Mouse (Mus musculus): ENCODE measurements at regions not wholly inside any gene's neighbourhood (a gene's known extent, or its start where the extent isn't known, plus 50 kb on each side); places are given as distances from the start of the nearest gene placed in this dataset.
"Not testable (repeated sequence)": the region's sequence is repeated elsewhere in the genome, so short reads cannot be mapped to it uniquely, and the experiment has no call there.

DNA sequence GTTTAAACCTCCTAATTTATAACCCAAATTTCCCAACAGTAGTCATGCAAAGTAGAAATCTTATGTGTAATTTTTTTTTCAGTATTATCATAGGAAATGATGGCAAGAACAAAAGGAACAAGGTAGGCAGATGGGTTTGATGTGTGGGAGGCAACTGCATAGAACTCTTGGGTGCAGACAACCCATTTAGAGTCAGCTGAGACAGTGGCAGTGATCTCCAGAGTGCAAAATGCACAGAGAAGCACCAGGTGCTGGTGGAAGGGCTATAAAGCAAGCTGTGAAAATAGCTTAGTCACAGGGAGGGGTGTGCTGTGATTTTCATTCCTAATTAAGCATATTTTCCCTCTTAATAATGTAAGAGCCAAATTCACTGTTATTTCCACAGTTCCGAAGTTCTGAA, 130.5 kb downstream of the Car2 start:
- DNase-seq (ENCODE audit: low spot score in 2 of 2) = no peak

DNA sequence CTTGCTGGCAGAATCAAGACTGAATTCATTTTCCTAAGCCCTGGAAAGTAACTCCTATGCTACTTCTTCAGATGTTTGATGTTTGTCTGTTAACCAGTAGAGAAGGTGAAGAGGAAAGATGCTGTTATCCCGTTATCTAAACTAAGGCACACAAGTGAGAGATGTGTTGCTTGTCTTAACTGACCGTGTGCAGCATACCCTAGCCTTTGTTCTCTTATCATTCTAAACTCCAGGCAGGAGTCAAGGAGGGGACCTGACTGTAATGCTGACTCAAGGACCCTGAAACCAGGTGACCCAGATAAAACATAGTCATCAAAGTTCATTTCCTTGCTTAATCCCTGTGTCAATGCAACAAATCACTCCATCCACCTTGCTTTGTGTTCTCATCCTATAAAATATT, 136.7 kb downstream of the Car2 start:
- DNase-seq (ENCODE audit: low spot score in 2 of 2) = no peak

DNA sequence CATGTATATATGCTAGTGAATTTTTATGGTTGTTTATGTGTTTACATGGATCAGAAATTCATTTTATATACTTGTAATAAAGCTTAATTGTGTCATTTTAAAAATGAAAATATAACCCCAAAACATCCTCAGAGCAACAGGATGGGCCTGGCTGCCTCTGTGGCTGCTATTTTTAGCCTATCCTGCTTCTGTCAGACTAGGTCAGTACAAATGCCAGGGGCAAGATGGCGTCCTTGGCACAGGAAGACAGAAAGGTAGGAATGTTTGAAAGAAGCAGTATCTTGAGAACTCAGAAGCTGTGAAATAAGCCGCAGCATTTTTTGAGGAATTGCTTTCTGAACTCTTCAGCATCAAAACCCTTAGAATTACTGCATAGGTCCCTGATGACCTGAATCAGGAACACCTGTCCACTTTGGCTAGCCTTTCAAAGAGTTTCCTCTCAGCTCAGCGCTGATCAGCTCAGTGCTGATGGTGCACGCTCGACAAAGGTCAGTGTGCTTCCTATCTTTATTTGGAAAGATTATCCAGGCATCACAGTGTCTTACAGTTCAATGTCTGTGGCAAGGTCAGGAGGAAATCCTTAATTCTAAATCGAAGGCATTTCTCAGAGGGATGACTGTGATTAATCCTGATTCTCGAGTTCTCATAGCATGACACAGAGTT, 154.9 kb downstream of the Car2 start:
- no peak for DNase-seq (ENCODE audit: low spot score in 2 of 2)

DNA sequence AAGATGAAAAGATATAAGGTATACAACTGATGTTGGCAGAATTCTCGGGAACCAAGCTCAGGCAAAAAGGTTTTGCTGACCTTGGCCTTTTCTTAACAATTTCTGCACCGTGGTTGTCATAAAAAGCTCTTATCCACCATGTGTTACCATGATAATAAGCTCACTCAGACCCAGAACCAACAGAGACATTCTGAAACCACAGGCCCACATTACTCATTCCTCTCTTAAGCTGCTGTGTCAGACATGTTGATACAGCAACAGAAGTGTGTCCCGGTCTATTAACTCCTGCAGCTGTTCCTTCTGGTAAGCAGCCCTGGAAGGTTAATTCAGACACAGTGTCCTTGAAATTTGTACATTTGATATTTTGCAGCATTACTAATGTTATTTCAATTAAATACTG, 167.9 kb downstream of the Car2 start:
- DNase-seq (ENCODE audit: low spot score in 2 of 2) = no peak

DNA sequence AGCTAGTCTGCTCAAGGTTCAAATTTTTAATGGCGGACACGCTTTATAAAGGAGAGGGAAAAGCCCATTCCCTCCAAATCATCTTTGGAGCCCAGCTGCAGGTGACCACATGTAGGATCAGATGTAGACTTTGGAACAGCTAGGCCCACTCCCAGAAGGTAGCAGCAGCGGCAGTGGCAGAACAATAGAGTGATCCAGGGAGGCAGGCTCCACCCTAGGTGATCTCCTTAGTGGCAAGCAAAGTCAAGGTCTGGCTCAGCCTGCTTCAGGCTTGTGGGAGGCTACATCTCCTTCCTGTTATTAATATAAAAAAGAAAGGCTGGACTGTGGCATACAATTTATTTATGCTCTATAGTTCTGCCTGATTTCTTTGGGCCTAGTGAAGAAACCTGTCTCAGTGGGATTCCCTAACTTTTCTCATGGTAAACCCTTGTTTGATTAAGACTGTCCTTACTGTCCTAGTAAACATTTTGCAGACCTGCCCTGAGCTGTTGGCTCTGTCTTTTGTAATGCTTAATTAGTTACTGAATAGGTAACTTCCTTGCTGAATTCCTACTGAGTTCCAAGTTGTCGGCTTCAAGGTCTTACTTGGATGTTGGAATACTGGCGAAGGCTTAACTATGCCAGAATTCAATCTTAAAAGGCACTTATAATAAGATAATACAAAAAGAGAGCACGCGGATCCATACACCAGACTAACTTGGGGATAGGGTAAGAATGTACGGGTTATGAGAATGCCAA, 169.6 kb downstream of the Car2 start:
- not testable (repeated sequence) for DNase-seq (ENCODE audit: low spot score in 2 of 2)

DNA sequence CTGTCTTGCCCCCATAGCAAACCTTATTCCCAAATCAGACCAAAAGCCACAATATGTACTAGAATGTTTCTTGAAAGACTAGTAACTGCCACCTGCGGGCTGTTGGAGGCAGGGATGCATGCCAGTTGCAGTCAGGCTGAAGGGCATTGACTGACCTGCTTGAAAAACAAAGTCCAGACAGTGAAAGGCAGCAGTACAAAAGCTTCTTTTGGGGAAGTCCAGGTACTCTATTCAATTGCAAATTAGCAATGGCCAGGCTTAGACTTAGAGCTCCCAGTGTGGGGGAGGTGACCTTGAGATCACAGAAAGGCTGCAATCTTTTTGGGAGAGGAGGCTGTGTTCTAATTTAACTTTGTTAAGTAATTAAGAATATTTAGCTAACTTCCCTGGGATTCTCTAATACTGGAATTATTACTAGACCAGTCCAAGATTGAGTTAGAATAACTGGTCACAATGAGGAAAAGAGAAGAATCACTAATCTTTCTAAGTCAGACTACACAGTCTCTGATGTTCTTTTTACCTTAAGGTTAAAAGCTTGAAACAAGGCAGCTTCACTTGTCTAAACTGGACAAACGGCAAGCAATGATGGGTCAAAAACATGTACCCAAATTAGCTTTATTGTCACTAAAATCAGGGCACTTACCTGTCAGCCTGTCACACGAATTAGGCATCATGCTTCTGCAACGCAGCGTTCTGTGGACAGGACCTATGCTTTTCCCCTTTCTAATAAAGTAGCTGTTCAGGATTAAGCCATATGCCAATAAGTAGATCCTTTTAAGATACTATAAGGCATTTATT, 170.9 kb downstream of the Car2 start:
- DNase-seq (ENCODE audit: low spot score in 2 of 2) = not testable (repeated sequence)

DNA sequence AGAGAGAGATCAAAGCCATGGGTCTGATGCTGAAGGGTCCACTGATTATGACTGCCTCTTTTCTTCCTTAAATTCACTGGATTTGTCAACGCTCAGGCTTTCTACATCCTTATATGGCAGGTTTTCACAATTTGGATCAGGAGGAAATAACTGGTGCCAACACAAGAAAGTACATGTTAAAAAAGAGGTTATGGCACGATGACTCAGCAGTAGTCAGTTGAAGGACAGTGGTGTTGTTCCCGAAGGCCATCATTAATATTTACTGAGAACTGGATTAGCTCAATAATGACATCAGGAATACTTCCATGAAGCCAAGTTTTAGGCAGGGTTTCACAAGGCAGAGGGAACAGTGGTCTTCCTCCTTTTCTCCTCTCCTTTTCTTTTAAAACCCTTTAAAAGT, 179.6 kb downstream of the Car2 start:
- DNase-seq (ENCODE audit: low spot score in 2 of 2) = no peak

DNA sequence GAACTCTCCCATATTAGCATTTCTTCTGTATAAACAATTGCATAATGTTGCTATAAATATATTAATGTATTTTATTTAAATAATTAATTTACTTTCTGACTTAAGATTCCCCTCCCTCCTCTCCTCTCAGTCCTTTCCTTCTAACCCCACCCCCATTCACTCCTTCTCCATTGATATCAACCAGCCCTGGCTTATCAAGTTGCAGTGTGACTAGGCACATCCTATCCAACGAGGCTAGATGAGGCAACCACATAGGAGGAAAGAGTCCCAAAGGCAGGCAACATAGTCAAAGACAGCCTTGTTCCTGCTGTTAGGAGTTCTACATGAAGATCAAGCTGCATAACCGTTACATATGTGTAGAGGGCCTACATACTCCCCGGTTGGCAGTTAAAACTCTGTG, 182.2 kb downstream of the Car2 start:
- DNase-seq (ENCODE audit: low spot score in 2 of 2) = no peak

DNA sequence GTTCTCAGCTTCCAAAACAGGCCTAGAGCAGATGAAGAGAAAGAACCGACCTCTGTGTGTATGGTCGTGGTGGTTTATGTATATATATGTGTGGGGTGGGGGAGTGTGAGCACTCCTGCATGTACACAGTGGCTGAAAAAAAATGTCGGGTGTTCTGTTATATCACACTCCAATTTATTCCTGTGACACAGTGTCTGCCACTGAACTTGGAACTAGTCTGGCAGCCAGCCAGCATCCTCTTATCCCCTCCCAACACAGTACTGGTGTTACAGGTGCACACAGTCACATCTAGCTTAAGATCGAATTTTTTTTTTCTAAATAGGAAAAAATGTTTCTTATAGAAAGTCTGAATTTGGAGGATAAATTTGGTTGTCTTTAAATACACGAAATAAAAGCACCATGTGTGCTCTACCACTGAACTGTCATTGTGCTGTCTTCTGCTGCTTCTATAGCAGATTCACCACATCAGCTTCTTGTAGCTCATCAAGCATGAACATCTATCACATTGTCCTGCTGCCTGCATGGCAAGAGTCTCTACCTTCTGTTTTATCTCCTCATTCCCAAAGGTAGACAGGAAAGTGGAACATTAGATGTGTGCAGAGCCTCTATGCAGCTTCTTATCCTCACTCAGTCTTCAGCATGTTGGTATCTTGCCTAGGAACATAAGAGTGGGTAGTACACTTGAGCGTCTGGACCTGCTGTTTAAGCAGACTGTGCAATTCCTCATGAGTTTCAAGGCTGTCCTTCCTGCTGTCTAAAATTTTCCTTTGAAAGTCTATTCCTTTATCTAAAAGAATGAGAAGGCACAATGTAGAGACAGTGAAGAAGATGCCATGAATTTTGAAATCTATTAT, 185.2 kb downstream of the Car2 start:
- no peak for DNase-seq (ENCODE audit: low spot score in 2 of 2)

DNA sequence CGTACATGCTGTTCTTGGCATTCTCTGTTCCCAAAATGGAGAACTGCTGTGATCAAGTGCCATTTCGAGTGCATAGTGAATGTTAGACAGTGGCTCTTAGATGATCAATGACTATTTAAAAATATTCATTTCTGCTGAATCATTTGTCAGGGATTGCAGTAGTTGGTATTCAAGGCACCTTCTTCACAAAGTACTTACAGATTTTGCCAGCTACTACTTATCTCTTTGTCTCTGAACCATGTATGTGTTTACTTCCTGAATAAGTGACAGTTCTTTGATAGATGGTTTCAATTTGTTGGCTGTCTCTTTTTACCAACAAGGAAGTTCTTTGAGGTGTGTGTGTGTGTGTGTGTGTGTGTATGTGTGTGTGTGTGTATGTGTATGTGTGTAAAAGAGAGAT, 187.3 kb downstream of the Car2 start:
- DNase-seq (ENCODE audit: low spot score in 2 of 2) = no peak

DNA sequence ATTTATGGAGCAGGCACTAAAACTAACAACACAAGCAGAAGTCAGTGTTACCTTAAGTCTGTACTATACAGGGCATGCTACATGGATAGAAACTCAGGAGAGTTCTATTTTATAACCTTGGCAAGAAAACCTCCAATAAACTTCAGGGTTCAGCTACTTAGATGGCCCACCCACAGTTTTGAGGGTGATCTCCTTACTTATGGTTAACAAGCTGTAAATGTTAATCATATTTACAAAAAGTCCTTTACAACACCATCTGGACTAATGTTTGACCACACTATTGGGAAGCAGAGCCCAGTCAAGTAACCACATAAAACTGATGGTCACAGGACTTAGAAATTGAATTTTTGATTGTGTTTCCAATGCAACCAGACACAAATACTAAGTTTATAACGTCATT, 187.8 kb downstream of the Car2 start:
- DNase-seq (ENCODE audit: low spot score in 2 of 2) = no peak

DNA sequence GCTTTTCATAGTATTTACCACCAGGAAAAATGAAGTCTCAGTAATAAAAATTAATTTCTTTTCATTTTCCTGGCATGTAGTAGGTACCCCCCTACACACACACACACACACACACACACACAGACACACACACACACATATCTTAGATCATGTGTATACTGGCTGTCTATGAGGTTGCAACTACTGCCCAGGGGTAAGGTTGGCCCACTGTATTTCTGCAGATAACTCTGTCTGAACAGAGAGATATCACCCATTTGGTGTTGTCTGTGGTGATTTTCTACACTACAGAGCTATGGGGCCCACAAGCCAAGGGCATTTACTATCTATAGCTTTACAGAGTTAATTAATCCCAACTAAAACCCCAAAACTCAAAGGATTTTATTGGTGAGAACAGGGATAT, 188.9 kb downstream of the Car2 start:
- no peak for DNase-seq (ENCODE audit: low spot score in 2 of 2)

DNA sequence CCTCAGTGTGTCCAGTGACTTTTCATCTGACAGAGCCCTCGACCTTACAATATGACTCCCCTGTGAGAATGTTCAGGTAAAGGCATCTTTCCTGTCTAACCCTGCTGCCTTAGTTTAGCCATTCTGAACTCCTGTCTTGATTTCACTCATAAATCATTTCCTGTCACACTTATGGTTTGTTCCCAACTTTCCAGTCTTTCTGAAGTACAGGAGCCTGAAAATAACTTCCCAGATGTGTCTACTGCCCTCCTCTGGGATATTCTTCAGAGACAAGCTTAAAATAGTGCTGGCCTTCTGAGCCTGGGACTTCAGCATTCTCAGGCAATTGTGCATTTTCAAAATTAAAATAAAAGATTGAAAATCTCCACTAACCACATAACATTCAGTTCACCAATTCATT, 204.1 kb downstream of the Car2 start:
- no peak for DNase-seq (ENCODE audit: low spot score in 2 of 2)

DNA sequence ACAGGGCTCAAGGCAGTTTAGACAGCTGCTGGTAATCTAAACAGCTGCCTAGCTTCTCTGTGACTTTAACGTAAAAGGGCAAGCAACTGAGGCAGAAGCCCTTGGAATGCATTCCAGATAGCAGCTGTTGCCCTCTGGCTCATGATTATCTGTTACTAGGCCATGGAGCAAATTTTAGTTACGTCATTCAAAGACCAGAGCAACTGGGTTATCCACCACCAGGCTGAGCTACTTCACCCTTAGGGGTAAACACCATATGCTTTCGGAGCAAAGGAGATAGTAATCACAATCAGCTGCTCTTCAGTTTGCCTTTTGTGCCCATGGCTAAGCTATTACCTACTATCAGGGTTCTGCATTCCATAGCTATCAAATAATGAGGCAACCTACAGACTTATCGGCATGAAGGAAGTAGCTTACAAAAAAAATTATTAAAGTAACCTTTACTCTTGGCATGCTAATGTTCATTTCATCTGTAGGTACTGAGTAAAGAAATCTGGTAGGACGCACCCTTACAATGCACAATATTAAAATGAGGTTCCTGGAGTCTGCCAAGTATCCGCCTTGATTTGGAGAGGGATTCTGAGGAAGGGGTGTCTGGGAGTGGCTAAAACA, 212.2 kb downstream of the Car2 start:
- DNase-seq (ENCODE audit: low spot score in 2 of 2) = no peak

DNA sequence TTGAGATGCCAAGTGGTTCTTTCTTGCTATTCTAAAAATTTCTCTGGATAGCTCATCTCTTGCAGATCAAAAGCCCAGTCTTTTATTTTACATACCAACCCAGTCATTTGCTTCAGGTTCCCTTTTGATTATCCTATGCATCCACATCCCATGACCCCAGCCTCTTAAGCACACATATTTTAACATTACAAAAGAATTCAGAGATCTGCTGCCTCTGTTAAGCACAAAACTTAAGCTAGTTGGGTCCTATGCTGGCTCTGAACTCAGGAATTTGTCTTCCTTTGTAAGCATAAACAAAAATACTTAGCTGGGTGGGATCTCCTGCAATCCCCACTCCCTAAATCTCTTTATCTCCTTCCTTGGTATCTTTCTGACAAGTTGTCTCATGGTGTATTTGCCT, 212.9 kb downstream of the Car2 start:
- no peak for DNase-seq (ENCODE audit: low spot score in 2 of 2)

DNA sequence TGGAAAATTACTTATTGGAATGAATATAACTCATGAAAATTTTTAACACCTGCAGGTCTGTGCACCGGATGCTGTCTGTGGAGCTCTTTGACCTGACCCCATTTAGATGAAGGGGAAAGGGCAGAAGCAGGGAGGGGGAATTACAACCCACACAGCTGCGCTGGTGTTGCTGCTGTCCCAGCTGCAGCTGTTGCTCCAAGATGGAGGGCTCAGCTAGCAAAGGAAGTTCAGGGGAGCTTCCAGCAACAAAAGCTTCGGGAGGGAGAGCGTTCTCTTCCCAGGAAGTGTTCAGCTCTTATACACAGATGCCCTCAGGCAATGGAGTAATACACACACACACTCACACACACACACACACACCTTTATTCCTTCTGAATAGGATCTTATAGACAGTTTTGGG, 219.6 kb downstream of the Car2 start:
- no peak for DNase-seq (ENCODE audit: low spot score in 2 of 2)

DNA sequence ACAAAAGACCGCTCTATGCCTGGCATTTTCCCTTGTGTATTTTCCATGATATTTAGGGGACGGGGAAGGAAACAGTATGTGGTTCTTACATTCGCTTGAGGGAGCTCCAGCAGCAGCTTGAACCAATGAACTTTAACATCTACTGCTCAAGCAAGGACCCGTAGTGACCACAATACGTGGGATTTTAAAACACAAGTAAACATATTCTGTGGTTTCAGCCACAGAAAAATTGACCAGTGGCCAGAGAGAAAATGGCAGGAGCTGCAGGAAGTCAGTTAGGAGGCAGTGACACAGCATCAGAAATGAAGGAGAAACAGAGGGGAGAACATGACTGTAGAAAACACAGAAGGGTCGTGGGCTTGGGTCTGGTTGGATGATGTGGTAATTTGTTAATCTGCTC, 220.2 kb downstream of the Car2 start:
- no peak for DNase-seq (ENCODE audit: low spot score in 2 of 2)

DNA sequence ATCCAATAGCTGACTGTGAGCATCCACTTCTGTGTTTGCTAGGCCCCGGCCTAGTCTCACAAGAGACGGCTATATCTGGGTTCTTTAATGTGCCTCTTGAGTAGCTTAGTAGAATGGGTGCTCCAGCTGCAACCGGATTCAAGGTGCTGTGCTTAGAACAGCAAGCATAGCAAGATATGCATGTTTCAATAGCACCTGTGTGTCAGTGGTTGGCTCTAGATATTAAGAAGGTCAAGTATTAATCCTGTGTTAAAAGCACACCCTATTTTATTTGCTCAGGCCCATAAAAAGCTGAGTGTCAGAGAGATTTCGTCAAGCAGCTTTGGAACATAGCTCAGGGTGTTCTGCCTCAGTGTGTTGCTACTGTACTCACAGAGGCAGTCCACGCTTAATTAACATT, 221.2 kb downstream of the Car2 start:
- DNase-seq (ENCODE audit: low spot score in 2 of 2) = no peak

DNA sequence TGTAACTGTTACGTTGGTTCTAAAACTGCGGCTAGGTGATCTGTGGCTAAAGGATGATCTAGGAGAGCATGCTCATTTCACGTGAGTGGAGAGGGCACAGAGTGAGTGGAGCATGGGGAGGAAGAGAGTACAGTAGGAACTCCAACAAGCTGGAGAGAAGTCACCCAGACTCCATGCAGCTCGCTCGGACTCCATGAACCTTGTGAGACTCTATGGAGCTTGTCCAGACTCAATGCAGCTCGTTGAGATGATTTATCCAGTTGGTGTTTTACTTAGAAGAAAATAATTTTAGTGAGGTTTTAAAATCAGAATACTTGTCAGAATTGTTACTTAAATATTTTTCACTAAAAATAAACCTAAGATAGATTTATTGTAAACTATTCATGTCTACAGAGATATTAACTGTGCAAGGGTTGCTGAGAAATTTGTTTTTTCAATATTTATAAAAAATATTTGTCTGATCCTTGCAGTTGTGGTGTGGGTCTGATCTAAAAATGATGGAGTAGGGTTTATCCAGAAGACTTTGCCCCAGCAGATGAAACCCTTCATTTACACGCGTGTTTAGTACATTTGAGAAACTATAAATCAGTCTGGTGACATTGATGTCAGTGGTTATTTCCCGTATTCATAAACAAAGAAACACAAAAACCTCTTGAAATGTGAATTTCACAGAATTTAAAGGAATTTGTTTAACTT, 222.3 kb downstream of the Car2 start:
- DNase-seq (ENCODE audit: low spot score in 2 of 2) = no peak

DNA sequence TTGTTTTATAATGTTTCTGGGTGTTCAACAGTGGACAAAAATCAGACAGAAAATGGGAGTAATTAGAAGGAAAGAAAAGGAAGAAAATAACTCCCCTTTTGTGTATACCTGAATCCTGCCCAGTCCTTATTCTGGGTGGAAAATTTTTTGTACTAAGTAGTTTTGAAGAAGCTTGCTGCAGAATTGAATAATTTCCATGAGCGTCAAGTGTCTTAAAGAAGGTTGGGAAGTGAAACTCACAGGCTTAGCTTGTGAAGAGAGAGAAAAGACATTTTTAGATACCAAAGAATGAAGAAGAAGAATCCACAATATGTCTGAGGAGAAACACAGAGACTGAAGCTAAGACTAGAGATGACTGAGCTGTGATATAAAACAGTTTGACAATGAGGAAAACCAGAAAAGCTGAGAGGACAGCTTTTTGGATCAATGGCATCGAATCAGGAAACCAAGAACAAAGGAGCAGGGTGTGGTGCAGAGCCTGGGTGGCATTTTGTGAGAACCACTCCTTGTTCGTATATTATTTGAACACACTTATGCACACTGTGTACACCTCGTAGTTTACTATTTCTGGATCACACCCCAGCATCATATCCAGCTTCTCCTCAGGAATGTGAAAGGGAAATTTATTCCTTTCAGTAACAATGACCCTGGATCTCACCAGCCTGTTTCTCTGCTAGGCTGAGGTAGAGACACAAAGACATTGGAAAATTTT, 221.9 kb downstream of the Gm9733 start:
- DNase-seq (ENCODE audit: low spot score in 2 of 2) = no peak
